Mouse (Mus musculus) c-Kit-positive CD71-positive TER-119-positive erythroid progenitor cells, embryonic 14.5 days (primary cell): ENCODE data around the gene Hkdc1.
"Not testable (repeated sequence)": the region's sequence is repeated elsewhere in the genome, so short reads cannot be mapped to it uniquely, and the experiment has no call there.

ENCODE experiments used
- DNase-seq: peaks from one replicate; pipeline ENCODE4 v3.0.0-alpha.2; 2013; ENCODE audit warnings: low spot score

Gene Hkdc1

DNA sequence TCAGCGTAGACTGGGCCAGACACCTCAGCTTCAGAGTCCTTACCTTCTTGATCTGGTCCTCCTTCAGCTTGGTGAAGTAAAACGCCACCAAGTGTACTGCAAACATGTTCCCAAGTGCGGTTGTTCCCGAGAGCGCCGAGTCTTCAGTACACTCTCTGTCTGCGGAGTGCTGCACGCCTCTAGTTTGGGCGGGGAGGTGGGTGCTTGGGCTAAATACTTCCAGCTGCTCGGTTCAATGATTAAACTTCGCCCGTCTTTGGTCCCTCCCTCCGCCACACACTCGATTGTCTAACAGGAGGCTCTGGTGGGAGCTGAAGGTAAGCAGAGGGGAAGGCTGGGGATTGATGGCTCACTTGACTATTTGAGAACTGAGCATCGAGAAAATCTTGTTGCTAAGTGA is at the start of gene Hkdc1:
Gene Hkdc1 (minus strand): TSS at position 237 of the 400 bp plus-strand sequence.
- no peak for DNase-seq

DNA sequence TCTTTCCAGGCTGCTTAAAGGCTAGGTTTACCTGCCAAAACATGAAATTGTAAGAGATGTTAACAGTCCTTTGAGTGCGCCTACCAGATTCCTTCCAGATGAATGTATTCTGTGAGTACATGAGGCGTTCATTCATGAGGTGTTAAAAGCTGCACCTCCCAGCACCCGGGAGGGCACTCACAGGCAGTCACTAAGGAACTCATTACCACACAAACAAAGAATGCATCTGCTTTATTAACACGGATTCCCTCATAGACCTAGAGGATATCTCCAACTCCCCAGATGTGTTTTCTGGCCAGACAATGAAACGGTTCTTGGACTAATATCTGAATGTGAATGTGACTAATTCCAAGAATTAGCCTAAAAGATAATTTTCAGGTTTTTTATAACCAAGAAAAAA is 48.8 kb upstream of the Hkdc1 start:
- no peak for DNase-seq

DNA sequence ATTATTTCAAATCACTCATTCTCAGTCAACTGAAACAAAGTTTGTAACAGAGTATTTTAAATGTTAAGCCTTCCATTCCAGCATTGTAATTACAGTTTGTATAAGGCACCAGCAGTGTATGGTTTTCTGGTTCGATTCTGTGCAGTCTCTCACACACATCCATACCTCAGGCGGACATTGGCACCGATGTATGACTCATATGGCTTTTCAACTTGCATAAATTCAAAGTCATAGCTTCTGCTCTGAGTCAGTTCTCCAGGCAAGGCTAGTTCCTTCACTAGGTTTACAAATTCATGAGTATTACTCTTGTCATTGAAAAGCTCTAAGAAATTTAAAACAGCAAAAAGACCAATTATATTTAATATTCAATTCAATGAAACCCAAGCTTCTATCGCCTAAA is 47.4 kb upstream of the Hkdc1 start:
- no peak for DNase-seq

DNA sequence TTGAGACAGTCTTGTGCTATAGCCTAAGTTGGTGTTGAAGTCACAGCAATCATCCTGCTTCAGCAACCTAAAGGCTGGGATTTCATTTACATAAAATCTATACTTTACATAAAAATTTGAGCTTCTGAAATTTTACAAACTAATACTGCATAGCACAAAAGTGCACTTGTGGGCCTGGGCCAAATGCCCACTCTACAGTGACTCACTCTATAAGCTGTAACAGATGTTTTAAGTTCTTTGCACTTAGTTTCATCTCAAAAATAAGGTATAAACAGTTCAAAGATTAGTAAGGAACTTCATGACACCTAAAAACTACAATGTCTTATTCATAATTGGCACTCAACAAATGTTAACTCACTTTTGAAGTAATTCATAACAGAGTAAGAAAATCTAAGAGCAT is 39.0 kb upstream of the Hkdc1 start:
- no peak for DNase-seq

DNA sequence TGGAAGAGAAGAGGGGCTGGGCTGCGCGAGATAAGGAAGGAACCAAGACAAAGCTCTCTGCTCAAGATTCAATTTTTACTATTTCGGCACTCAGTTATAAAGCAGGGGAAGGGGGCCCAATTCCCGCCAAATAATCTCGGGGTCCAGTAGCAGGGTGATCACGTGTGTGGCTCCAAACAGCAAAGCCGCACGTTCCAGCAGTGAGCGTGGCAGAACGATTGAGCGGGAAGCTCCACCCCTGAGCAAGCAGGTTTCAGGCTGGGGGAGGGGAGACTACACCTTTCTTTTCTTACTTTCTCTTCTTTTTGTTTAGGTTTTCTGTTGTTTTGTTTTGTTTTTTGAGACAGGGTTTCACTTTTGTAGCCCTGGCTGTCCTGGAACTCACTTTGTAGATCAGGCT is 29.7 kb upstream of the Hkdc1 start:
- not testable (repeated sequence) for DNase-seq

DNA sequence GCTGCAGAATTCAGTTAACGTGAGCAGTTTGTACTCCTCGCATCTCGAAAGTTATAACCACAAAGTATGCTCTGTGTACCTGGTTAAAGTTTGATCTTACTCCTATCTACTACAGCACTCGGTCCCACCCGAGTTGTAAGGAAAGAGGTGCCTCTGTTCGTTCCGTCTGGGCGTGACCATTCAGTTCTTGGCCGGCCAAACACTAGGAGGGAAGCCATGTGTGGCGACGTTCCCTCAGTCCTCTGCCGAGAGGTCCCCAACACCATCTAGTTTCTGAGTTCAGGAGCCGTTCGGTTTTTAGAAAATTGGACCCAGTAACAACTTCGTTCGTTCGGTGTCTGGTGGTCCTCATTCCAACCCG is 28.0 kb upstream of the Hkdc1 start:
- no peak for DNase-seq

DNA sequence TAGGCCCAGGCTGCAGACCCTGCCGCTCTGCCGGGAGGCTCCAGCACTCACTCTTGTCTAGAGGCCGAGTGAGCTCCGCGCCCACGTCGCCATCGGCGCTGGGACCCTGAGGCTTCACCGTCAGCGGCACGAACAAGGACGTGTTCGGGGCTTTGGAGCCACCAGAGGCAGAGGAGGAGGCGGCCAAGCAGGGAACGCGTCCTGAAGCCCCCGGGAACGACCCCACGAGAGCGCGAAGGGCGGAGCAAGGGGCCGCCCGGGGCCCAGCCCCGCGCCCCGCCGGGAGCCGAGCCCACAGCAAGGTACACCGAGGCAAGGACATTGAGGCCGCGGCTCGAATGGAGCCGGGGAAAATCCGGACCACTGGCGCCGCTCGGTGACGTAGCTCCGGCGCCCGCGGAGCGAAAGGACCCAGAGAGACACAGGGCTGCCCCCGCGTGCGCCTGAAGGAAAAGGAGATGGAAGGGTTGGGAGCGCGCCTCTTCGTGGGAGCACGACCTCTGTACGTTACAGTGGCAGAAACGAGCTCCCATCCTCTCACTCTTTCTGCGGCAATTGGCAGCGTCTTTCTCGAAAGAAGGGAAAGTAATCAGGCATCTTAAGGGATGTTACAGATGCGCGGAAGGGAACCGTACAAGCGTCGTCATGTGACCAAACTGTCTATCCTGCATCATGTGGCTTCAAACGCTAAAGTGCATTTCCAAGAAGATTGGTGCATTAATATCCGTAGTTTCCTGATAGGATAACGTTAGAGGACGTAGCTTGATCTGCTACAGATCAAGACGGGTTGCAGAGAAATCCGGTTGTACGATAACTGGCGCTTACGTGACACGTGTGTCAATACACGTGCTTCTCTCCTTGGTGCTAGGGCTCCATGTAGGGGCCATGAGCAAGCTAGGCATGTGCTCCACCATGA is 27.3 kb upstream of the Hkdc1 start, which contains the start of the genes 4930507D05Rik and Supv3l1:
Gene 4930507D05Rik (plus strand): TSS at position 126 of the 916 bp plus-strand sequence.
Gene Supv3l1 (minus strand): TSS at position 375 of the 916 bp plus-strand sequence.
- DNase-seq = peak; percentile 87

DNA sequence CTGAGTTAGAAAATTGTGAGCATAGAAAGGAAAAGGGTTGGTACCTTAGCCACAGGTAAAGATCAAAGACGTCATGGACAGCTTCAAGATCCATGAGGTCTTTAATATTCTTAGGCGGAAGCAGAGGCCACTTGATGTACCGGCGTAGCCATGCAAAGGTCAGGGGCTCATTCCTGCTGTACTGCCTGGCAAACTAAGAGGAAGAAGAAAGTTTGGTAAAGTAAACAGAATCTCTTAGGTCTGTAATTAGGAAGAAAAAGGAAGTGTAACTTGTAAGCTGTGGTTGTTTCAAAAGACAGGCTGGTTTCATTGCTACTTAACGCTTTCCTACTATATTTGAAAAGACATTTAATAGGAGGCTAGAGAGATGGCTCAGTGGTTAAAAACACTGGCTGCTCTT is 8.1 kb upstream of the Hkdc1 start:
- DNase-seq = no peak

DNA sequence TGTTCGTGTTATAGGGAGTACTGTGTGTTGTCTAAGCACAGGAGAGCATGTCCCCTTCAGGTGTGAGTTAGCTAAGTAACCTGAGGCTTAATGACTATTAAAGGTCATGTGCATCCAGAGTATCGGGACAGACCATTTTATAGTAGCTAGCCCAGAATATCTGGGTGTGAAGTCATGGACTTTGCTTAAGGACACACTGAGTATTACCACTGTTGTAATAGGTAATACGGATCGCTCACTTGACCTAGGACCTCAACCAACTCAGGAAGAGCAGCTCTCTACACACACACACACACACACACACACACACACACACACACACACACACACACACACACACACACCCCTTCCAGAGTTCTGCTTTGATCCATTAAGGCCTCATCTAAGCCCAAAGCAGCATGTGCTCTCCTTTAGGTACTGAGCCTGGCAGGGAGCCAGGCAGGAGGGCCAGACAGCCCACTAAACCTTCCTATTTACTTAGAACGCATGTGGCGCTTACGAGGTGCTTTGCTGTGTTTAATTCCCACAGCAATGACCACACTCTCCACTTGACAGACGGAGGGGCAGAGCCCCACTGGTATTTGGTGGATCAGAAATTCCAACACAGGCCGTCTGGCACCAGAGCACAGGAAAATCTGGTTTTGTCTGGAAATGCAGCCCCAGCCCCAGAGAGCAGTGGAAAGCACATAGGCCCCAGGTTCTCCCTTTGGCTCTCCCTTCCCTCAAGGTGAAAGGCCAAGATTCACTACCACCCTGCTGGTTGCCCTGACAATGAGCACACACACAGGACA is 3.0 kb upstream of the Hkdc1 start:
- no peak for DNase-seq

DNA sequence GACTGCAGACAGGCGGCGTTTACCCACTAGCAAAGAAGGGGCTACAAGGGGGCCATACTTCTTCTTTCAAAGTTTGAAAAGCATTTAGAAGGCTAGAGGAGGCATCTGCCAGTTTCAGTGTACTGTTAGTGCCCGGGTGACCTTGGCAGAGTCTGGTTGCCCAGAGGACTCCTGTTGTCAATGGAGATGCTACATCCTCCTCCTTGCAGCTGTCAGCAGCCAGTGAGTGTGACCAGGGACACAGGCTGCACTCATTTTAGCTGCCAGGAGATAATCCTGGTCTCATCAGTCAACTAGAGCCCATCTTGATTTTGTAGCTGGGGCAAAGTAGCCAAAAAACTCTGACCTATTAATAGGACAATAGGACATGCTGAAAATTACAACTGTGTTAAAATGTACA is 1.2 kb downstream of the Hkdc1 start:
- no peak for DNase-seq

DNA sequence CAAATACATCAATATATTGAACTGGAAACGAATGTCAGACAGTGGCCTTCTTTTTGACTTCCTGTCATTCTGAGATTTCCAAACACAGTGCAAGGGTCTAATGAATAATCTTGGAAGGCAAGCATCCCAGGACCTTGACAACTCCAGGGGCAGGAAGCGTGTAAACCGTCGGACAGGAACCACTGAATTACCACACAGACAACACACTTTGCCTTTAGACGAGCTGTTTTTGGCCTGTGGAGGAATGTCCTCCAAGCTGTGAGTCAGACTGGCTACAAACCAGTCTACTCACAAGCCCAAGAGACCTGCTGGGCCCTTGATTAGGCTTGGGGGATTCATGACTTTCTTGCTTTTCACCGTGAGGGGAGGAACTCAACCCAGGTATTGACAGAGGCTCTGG is 1.9 kb downstream of the Hkdc1 start:
- DNase-seq = no peak

DNA sequence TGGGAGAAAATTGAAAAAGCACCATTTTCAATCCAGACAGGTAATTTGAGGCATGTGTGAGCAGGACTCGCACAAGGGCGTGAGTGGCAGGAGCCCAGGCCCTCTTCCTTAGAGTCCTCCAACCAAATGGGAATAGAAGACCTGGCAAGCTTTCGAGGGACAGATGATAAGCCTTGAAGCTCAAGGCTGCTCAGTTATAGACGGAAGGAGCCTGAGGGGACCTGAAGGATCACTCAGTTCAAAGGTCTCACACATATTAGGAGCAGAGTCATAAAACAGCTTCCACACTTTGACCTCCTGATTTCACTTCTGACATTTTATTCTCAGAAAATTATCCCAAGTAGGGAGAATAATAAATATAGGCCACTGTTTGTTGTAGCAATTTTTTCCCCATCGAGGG is 2.9 kb downstream of the Hkdc1 start:
- DNase-seq = no peak

DNA sequence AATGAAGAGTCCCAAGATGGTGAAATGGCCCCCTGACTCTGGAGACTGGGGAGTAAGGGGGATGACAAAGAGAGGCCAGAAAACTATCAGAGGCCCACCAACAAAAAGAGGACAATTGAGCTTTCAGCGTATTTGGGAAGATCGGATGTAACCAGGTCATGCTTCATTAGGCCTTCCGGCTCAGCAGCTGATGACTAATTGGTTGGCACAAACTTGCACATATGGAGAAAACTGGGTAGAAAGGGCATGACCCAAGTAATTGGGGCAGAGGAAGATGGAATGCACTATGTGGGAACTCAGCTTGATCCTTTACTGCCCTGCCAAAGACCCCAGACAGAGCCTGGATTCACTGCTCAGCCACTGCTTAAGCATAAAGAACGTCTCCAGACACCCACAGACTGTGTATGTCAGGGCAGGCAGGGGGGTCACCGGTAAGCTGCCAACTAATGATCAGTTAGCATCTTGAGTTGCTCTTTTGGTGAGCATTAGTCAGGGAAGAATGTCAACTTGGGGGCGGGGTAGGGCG is 3.4 kb downstream of the Hkdc1 start:
- no peak for DNase-seq

DNA sequence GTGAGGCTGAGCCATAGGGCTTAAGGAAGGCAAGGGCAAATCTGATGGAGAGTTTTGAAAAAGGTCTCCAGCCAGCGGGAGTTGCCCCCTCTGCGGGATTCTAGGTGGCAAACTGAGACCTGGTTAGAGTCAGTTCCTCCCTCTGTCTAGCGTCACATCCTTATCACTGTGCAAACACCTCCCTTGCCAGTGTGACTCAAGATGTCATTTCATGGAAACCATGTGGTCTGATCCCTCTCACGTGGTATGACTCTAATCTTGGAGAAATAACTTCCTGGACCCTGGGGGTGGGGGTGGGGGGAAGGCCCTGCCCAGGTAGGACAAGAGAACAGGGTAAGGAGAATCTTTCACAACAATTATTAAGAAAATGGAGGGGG is 8.7 kb downstream of the Hkdc1 start:
- peak; percentile 28 for DNase-seq

DNA sequence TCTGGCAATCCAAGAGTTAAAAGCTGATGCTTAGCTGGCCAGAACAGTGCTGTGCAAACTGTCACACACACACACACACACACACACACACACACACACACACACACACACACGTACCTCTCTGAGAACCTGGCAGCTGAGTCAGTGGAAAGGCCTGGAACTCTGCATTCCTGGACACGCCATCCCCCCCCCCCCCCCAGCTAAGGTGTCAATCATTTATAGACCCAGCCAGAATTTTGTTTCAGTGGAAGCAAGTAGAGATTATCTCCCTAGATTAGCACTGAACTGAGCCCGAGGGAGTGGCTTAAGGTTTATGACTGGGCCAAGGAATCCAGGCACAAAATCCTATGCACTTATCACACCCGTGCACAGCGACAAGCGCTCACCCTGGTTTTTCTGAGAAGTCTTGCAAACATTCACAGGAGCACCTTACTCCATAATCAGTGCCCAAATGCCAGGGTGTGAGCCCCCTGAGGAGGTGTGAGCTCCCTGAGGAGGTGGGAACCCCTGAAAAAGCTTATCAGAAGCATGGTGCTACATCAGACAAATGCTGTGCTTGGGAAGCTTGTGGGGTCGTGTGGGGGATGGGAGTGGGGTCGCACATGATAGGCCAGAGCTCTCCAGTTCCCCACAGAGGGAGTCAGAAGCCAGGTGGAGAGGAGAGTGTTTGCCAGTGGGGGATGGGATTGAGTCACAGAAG is 9.2 kb downstream of the Hkdc1 start:
- peak; percentile 28 for DNase-seq

DNA sequence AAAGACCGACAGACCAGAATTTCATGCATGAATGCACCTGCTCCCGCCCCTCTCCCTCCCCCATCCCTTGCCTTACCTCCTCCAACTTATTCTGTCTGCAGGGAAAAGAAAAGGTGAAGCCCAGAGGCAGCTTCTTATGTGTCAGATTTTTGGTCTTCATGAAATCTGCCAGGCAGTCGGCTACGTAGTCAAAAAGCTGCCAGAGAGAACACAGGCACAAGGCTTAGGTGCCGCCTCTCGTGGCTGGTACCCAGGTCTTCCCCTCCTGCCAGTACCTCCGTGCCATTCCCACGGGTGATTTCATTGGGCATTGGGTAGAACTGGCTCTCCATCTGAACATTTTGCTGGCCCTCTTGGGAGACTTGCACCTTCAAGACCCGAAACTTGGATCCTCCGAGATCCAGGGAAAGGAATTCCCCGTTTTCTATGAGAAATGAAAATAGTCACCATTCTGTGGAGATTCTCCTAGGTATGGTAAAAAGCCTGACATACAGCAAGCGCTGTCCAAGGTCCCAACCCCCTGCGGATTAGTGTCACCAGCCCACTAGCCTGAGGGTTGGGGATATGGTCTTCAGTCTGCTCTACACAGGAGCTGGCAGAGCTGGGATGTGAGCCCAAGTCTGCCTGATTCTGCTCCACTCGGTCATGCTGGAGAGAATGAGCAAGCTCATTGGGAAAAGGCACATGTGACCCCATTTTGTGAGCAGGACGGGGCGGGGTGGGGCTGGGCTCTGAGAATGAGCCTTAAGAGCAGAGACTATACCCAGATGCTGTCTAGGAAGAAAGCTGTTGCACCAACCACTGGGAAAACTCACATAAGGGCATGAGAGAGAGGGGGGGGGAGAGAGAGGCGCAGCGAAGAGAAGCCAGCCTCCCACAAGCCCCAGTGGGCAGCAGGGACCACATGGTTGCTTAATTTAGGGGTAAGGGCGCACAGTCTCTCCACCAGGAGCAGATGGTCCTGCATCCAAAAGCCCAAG is 10.6 kb downstream of the Hkdc1 start:
- DNase-seq = no peak

DNA sequence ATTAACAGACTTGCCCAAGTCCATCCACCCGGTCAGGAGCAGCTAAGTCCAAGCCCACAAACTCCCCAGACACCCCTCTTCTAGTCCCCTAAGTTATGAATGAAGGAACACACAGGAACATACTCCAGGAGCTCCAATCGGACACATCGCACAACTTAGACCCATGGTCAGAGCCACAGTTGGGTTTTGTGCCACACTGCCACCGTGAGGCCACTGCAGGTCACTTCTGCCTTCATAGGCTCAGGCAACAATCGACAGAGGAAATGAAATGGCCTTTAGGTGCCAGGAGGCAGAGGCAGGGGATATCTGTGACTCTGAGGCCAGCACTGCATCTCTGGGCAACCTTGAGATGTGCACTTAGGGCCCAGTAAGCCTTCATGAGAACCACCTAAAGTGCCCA is 11.3 kb downstream of the Hkdc1 start:
- peak; percentile 48 for DNase-seq

DNA sequence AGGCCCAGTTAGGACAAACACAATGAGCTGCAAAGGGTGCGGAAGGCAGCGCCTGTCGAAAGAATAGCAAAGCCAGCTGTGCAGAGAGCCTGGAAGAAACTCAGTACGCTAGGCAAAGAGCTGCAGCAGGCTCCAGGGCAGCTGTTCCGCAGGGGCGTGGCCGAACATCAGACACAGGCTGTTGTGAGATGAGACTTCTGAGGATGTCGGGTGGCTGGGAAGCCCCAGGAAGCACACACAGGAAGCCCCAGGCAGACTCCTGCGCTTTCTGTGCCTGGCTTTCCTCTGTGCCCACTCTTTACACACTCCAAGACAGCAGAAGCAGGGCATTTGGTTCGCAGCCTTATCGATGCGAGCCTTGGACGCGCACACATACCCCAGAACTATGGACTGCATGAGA is 17.4 kb downstream of the Hkdc1 start:
- DNase-seq = no peak

DNA sequence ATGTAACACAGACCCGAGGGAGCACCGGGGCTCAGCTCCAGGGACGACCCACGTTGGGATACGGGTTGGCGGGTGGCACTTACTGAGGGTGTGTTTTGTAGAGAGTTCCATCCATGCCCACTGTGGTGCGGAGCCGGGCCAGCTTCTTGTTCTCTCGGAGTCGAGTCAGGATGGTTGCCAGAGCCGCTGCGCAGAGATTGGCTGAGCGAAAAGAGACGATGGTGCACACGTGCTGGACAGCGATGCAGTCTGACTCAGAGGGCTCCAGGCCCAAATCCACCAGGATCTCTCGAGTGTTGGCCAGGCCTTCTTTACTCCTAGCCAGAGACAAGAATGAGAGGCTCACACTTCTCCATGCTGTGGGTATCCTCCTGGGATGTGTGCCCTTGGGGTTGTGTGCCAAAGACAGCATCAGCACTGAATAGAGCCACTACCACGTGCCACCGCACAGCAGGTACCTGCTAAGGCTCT is 20.6 kb downstream of the Hkdc1 start:
- no peak for DNase-seq

DNA sequence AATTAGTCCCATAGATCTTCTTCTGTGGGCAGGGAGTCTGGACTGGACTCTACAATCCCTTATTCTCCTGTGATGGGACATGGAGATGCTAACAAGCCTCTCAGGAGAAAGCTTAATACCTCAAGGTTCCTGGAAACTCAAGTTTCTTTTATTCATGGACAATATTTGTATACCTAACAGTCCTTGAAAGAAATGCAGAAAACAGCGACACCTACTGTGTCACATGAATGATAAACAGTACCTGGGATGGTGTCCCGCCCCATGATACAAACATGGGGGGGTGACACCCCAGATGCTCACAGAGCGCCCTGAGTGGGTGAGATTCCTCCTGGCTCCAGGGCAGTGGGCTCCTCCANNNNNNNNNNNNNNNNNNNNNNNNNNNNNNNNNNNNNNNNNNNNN is 39.3 kb downstream of the Hkdc1 start:
- DNase-seq = no peak

DNA sequence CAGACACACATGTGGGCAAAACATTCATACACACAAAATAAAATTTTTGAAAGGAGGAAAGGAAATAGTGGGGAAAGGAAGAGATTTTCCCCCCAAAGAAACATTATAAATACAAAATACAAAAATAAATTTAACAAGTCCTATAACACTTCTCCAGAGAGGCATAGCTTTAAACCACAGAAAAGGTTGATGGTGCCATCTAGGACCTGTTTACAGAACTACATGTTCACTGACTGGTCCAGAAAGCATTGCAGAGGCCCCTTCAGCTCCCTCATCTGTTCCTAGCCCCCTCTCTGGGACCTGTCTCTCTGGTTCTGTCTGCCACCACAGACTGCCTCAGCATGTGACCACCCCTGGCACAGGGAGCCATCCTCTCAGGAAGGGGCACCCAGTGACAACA is 41.4 kb downstream of the Hkdc1 start:
- no peak for DNase-seq
